Comparison of ENCODE assay signal across 8 mouse cellular contexts in genomic region chr19:55643288-55643901, GRCm38 (mm10).
A peak's percentile ranks its signal among the peaks of the same experiment; 100 is the strongest.
DNase-seq lines count a peak whose midpoint lies in the region; ATAC-seq and TF ChIP-seq lines count a peak whose summit lies in the region.

No protein-coding gene starts in this region.

- peak overlapping the region; percentile 48 for H3K4me2 ChIP-seq in forebrain, embryonic 16.5 days (ENCODE audit: low read length)
- H3K4me2 ChIP-seq in lung, postnatal 0 days (replicated peaks; ENCODE audit: low read depth, low read length) = peak overlapping the region; percentile 66

- 0 out of 2 replicates have a peak, but pooled peaks have one; percentile 26 for ATAC-seq in forebrain, embryonic 16.5 days
- ATAC-seq in lung, postnatal 0 days = peak; percentile 74

- 7% methylated on average over 14 of the region's 14 CpGs for WGBS in forebrain, embryonic 16.5 days
- 12% methylated on average over 13 of the region's 14 CpGs for WGBS in lung, postnatal 0 days

- TF ChIP-seq POLR2A in bone marrow macrophage, adult 2 months (IDR thresholded peaks at IDR 0.05; ENCODE audit: borderline replicate concordance, low read depth, low read length) = peak; percentile 20; the same call in 1 of the 2 replicates

- H3K27me3 ChIP-seq in forebrain, embryonic 16.5 days (replicated peaks; ENCODE audit: control insufficient read depth, insufficient read depth, low read length) = no peaks in the 10 kb centered on the region
- H3K27me3 ChIP-seq in lung, postnatal 0 days (replicated peaks; ENCODE audit: insufficient read depth, low read length) = no peaks in the 10 kb centered on the region

- no peaks in the 10 kb centered on the region for H3K9me3 ChIP-seq in forebrain, embryonic 16.5 days (ENCODE audit: control insufficient read depth, low read length)
- no peaks in the 10 kb centered on the region for H3K9me3 ChIP-seq in lung, postnatal 0 days (ENCODE audit: low read length)

- no peak overlapping the region for H3K9ac ChIP-seq in forebrain, embryonic 16.5 days (replicated peaks; ENCODE audit: low read depth, low read length)
- peak overlapping the region; percentile 32 for H3K9ac ChIP-seq in lung, postnatal 0 days (replicated peaks; ENCODE audit: low read depth)

- peak overlapping the region; percentile 84 for H3K27ac ChIP-seq in bone marrow macrophage, adult 2 months (ENCODE audit: insufficient read depth, low read depth, low read length)
- H3K27ac ChIP-seq in forebrain, embryonic 16.5 days (ENCODE audit: low read length) = no peak overlapping the region
- H3K27ac ChIP-seq in layer of hippocampus, adult 2 months = peak overlapping the region; percentile 73
- no peak overlapping the region for H3K27ac ChIP-seq in lung, postnatal 0 days (ENCODE audit: low read length)

- DNase-seq in embryo, embryonic 10 days (ENCODE audit: low spot score) = peak; percentile 42
- DNase-seq in embryo, embryonic 9.5 days (ENCODE audit: extremely low spot score) = no peak
- peak; percentile 68 for DNase-seq in heart, postnatal 4 days
- peak in 1 of 2 experiments; percentile 27 for DNase-seq in layer of hippocampus, adult 2 months (ENCODE audit: low spot score in 2 of 2)
- peak; percentile 74 for DNase-seq in lung, postnatal 0 days (ENCODE audit: low spot score)
- DNase-seq in retina, postnatal 1 day = peak; percentile 54

- peaks cover 22% of the 10 kb centered on the region for H3K4me1 ChIP-seq in bone marrow macrophage, adult 2 months (ENCODE audit: control insufficient read depth, insufficient read depth, low read length)
- H3K4me1 ChIP-seq in forebrain, embryonic 16.5 days (replicated peaks; ENCODE audit: control insufficient read depth, insufficient read depth, low read length) = peaks cover 8% of the 10 kb centered on the region
- no peaks in the 10 kb centered on the region for H3K4me1 ChIP-seq in lung, postnatal 0 days (ENCODE audit: insufficient read depth, low read depth, low read length)

- peak overlapping the region; percentile 56 for H3K4me3 ChIP-seq in bone marrow macrophage, adult 2 months (ENCODE audit: insufficient read depth, low read length)
- peak overlapping the region; percentile 29 for H3K4me3 ChIP-seq in forebrain, embryonic 16.5 days (replicated peaks; ENCODE audit: low read length)
- peak overlapping the region; percentile 56 for H3K4me3 ChIP-seq in layer of hippocampus, adult 2 months
- peak overlapping the region; percentile 50 for H3K4me3 ChIP-seq in lung, postnatal 0 days (ENCODE audit: low read depth, low read length)

- TF ChIP-seq CTCF in bone marrow macrophage, adult 2 months (IDR thresholded peaks at IDR 0.05; ENCODE audit: low read depth, low read length) = no peak
- no peak for TF ChIP-seq CTCF in layer of hippocampus, adult 2 months (conservative IDR thresholded peaks at IDR 0.05)
- no peak for TF ChIP-seq CTCF in lung, postnatal 0 days (IDR thresholded peaks at IDR 0.05)

- H3K36me3 ChIP-seq in forebrain, embryonic 16.5 days (ENCODE audit: control insufficient read depth, insufficient read depth) = no peaks in the 10 kb centered on the region
- no peaks in the 10 kb centered on the region for H3K36me3 ChIP-seq in lung, postnatal 0 days (ENCODE audit: insufficient read depth, low read length)

- no peak for TF ChIP-seq EP300 in lung, postnatal 0 days (IDR thresholded peaks at IDR 0.05)

Comparison
In these comparisons a context has a peak if more than half of its experiments do, and no peak if none do; other contexts are left out.
1. H3K27ac ChIP-seq: peak in bone marrow macrophage, adult 2 months (single experiment) and layer of hippocampus, adult 2 months (single experiment); none in forebrain, embryonic 16.5 days (single experiment) and lung, postnatal 0 days (single experiment).
2. Peak in every context shown above with its lines, with median percentiles within 50 percentile points of each other: H3K4me3 ChIP-seq.